Mouse (Mus musculus) embryonic fibroblast, embryonic 13.5 days (primary cell): Measurements from ENCODE around the gene Gm21983.

ENCODE experiments used
- CTCF ChIP-seq: IDR thresholded peaks from 2 replicates; pipeline ENCODE4 v1.5.1; 2011; ENCODE audit warnings: mild to moderate bottlenecking, control low read depth, low read length, moderate library complexity, borderline replicate concordance; ENCODE audit not compliant: insufficient read depth
- POLR2A ChIP-seq: IDR thresholded peaks from 2 replicates; pipeline ENCODE4 v1.6.1; 2011; ENCODE audit warnings: low read depth, mild to moderate bottlenecking, control low read depth, low read length, moderate library complexity

GRCm38 (mm10) chr7:27129811-27130210 is 51.1 kb downstream of the Gm21983 start:
- no peak for TF ChIP-seq POLR2A
- no peak for TF ChIP-seq CTCF
